Mouse (Mus musculus) layer of hippocampus, adult 9-11 months (tissue): ENCODE measurements around the gene 4930470P17Rik.
A peak's percentile ranks its signal among the peaks of the same experiment; 100 is the strongest.
"Not testable (repeated sequence)": the region's sequence is repeated elsewhere in the genome, so short reads cannot be mapped to it uniquely, and the experiment has no call there.

Experiments used
- DNase-seq: peaks from one replicate; pipeline ENCODE4 v3.0.0; 2022

Gene 4930470P17Rik

DNA sequence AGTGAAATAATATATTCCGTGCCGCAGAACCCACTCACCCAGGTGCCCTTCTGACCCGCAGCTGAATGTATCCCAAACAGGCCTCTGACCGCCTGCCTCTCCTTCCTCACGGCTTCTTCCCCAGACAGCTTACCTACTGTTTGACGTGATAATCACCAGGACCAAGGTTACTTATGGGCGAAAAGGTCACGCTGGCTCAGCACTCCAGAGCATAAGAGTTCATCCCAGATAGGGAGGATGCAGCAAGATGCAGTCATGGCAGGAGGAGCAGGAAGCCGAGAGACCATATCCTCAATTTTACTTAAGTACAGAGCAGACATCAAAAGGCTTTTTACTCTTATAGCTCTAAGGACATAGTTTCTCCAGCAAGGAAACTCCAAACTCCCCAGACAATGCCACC is at the start of gene 4930470P17Rik:
4930470P17Rik (minus strand) TSS at position 101 of the 400 bp plus-strand sequence.
- no peak for DNase-seq

DNA sequence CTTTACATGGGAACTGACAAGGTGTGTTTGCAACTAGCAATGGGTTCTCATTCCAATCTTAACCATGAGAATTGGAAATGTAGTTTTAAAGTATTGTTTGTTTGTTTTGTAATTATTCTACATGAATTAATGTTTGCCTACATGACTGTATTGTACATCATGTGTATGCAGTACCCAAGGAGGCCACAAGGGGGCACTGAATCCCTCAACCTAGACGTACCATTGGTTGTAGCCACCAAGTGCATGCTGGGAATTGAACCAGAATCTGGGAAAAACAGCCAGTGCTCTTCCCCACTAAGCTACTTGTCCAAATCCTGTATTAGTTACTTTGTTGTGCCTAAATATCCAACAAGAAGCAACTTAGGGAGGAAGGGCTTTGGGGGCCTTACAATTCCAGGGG is 49.7 kb upstream of the 4930470P17Rik start:
- no peak for DNase-seq

DNA sequence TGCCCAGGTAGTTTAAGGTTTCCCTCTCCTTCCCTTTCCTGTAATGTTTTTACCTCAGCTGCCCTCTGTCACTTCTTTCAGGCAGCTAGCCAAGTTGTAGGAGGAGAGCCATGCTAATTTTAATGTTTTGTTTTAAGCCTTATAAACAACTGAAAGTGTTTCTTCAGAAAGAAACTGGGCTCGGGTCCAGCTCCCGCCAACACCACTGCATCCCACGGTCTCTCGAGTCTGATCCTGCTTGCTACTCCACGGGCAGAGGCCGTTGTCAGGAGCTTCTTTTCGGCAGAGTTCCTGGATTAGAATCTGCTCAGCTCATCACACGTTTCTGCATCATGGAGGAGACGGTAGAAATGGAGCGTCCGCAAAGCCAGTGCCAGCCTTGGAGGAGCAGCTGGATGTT is 46.7 kb upstream of the 4930470P17Rik start:
- DNase-seq = peak; percentile 24

DNA sequence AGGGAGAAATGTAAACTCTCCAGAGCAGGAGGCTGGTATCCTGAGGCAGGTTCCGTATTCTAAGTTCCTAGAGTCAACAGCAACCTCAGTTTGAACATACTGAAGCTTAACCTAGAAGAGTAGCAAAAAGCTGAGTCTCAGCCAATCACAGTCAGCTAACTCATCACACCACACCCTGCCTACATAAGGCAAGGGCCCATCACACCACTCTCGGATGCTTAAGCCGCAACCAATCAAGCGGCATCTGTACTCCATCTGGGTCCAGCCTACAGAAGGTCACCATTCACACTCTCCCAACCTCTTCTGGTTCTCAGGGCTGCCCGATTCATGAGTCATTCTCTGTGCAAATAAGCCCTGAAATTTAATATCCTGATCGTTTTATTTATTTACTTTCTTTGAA is 44.4 kb upstream of the 4930470P17Rik start:
- peak; percentile 29 for DNase-seq

DNA sequence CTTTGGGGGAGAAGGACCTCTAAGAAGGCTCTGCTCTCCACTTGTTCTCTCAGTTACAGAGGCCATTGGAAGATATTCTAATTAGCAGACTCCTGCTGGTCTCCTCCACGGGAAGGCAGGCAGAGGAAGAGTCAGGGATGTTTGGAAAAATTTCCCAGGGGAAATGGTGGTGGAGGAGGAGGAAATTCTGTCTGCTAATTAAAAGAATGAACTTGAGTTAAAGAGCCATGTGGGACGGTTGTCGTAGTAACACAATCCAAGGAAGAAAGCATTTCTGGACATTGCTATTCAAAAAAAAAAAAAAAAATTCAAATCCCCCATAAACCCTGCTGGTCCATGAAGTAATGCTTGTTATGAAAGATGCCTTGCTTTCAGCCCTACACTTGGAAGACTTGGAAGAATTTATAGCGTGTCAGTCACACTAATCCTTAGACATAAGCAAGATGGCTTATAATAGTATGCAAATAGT is 40.6 kb upstream of the 4930470P17Rik start:
- no peak for DNase-seq

DNA sequence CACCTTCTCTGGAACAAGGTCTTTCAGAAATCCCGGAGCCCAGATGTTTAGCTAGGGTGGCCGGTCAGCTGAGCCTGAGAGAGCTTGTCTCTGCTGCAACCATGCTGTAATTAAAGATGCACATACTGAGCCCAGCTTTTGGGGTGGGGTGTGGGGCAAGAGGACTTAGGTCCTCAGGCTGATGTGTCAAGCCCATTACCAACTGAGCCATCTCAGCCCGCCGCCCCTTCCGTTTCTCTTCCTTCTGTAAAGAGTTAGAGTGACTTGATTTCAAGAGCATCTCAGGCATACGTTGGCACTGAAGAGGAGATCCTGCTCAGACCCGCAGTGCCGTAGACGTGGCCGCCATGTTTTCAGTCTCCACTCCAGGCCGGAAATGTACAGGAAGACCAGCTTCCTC is 38.5 kb upstream of the 4930470P17Rik start:
- no peak for DNase-seq

DNA sequence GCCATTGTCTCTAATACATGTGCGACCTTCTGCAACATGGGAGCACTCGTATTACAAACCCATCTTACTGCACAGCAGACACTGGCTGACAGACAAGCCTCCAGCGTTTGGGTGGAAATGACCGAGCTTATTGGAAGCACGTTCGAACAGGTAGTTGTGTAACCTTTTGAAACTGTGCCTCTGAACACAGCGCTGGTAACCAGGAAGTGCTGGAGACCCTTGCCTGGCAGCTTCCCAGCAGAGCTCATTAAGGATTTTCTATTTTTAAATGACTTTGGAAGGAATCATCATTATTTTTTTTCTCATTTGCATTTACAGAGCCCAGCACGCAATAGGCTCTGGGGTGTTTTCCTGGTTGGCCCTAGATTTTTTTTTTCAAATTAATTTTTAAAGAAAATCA is 36.9 kb upstream of the 4930470P17Rik start:
- DNase-seq = no peak

DNA sequence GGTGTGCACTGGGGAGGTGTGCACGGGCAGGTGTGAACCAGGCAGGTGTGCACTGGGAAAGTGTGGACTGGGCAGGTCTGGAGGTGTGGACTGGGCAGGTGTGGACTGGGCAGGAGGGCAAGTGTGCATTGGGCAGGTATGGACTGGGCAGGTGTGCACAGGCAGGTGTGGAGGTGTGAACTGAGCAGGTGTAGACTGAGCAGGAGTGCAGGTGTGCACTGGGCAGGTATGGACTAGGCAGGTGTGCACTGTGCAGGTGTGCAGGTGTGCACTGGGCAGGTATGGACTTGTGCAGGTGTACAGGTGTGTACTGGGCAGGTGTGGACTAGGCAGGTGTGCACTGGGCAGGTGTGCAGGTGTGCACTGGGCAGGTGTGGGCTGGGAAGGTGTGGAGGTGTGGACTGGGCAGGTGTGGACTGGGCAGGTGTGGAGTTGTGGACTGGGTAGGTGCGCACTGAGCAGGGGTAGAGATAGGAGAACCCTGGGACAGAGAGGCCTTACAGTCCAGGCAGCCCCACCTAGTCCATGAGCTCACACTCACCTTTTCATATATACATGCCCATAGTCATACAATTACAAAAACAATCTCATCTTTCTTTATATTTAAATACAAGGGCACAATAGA is 31.3 kb upstream of the 4930470P17Rik start:
- DNase-seq = no peak

DNA sequence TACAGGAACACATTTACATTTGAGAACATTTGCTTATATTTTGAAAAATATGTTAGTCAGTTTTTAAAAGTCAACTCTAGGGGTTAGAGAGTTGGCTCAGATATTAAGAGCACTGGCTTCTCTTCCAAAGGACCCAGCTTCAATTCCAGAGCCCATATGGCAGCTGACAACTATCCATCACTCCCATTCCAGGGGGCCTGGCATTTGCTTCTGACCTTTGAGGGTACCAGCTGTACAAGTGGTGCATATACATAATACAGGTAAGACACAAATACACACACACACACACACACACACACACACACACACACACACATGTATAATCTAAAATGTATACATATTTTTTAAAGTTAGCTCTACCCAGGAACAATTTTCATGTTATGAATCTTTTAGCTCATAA is 30.6 kb upstream of the 4930470P17Rik start:
- DNase-seq = no peak

DNA sequence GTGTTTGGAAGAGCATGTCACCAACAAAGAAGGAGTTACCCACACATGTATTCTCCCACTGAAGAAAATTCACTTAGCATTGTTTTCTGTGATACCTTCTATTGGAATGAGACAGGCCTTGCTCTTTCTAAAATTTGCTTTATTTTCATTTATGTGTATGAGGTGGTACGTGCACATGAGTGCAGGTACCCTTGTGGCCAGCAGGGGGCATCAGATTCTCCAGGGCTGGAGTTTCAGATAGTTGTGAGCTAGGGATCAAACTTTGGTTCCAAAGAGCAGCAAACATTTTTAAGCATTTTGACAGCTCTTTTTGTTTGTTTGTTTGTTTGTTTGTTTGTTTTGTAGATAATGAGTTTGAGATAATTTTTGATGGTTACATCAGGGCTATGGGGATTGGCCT is 29.6 kb upstream of the 4930470P17Rik start:
- DNase-seq = no peak

DNA sequence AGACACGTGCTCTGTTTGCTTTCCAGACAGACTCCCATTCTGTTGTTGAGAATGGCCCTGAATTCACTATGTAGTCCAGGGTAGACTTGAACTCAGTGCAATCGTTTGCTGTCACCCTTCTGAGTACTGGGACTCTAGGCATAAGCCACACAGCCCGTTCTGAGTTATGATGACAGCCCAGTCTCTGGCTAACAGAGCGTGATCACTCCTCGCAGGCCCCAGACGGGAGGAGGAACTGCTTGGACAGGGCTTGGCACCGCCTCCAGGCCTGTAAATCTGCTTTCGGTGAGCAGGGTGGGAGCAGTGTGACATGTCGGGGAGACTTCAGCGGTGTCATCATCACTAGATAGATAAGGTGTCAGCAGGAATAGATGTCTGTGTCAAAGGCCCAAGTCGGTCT is 28.7 kb upstream of the 4930470P17Rik start:
- DNase-seq = no peak

DNA sequence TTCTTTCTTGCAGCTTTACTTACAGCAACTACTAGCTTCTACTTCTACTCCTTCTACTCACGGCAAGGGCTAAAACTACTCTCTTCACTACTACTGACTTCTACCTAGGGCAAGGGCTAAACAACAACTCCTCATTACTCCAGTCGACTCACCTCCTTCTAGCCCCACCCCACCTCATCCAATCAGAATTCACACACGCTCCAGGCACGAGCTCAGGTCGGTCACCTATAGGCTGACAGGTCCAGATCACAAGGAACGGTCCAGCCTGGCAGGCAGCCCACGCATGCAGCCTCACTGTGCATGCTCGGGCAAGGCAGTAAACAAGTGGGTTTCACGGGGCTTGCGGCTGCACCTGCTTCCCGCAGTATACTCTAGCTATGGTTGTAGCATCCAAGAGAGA is 26.2 kb upstream of the 4930470P17Rik start:
- not testable (repeated sequence) for DNase-seq

DNA sequence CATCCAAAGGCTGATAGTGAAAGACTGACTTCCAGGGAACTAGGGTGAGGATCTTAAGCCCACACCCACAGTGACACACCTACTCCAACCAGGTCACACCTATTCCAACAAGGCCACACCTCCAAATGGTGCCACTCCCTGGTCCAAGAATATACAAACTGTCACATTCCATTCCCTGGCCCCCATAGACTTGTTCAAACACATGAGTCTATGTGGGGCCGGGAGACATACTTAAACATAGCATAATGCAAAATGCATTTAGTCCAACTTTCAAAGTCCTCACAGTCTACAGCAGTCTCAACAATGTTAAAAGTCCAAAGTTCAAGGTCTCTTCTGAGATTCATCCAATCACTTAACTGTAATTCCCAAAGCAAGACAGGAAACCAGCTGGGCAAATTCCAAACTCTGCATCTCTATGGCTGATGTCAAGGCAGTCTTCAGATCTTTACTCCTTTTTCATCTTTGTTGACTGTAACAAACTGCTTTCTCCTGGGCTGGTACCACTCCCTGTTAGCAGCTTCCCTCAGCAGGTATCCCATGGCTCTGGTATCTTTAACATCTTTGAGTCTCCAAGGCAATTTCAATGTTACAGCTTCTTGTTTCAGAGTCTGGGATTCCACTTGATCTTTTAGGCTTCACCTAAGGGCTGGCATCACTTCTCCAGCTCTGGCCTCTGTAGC is 22.5 kb upstream of the 4930470P17Rik start:
- not testable (repeated sequence) for DNase-seq

DNA sequence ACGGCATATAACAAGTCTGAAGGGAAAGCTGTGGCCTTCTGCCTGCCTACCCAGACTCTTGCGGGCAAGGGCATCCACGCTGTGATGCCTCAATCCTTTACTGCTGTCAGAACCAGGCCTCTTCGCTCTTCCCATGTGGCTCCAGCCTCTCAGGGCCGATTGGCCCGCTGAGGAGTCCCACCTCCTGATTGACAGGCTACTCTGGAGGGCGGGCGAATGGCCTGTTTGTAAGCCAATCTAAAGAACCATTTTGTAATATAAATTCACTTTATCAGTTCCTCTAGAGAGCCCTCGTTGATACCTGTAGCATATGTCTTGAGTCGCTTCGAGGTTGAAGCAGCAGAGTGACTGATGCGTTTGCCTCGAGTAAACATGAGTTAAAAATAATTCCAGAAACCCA is 21.2 kb upstream of the 4930470P17Rik start:
- DNase-seq = no peak

DNA sequence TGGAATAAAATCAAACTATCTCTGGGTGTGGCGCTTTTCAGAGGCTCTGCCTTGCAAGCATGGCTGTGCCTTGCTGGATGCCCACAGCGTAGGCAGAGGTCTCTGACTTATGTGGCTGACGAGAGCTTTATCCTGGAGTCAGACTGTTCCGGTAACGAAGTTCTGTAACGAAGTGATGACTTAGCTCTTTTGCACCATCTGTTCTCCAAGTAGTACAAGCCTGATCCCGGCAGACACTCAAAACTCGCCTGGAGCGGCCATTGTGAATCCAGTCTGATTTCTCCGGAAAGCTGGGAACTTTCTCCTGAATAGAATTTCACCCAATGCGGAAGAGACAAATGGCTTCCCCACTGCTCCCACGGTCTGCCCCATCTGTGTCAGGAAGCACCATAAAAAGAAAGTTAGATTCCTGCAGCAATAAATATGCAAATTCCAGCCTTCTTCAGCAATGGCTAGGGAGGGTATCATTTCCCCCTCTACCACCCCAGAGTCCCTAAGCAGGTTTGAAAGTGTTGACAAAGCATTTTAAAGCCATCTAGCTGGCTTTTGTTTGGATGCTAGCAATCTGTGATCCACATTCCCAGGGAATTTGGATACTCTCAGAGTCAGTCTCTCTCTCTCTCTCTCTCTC is 17.2 kb upstream of the 4930470P17Rik start:
- DNase-seq = peak; percentile 26

DNA sequence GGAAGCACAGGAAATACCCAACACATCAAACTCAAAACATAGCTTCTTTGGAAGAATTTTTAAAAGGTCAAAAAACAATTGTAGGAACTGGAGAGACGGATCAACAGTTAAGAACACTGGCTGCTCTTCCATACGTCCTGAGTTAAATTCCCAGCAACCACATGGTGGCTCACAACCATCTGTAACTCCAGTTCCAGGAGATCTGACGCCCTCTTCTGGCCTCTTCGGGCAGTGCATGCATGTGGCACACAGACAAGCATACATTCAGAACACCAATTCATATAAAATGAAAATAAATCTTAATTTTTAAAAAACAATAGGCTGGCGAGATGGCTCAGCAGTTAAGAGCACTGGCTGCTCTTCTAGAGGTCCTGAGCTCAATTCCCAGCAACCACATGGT is 10.0 kb upstream of the 4930470P17Rik start:
- DNase-seq = not testable (repeated sequence)

DNA sequence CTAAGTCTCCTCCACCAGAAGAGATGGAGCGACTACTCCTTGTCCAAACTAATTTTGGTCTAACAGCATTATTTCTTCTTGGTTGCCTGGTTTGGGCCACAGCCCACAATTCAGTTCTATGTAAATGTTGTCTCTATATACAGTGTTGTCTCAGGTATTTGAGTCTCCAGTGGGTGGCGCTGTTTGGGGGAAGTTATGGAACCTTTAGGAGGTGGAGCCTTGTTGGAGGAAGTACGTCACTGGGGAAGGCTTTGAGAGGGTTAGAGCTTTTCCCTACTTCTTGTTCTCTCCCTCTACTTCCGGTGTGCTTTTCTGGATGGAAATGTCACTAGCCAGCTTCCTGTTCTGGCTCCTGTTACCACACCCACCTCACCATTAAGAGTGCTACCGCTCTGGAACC is 646 bp downstream of the 4930470P17Rik start:
- no peak for DNase-seq

DNA sequence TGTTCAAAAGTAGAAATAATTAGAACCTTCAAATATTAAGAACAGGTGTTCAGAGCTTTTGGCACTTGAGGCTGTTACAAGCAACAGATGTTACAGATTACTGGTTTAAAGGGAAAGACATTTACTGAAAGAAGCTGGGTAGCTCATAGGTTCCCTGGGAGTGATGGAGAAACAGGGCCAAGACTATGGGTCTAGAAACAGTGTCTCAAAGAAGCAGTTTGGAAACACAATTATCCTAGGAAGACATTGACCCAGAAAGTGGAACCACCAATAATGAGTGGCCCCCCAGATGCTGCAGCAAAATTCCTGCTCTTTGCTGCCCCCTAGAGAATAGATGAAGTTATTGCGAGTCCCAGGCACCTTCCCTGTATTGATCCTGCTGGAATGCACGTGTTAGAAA is 4.2 kb downstream of the 4930470P17Rik start:
- no peak for DNase-seq

DNA sequence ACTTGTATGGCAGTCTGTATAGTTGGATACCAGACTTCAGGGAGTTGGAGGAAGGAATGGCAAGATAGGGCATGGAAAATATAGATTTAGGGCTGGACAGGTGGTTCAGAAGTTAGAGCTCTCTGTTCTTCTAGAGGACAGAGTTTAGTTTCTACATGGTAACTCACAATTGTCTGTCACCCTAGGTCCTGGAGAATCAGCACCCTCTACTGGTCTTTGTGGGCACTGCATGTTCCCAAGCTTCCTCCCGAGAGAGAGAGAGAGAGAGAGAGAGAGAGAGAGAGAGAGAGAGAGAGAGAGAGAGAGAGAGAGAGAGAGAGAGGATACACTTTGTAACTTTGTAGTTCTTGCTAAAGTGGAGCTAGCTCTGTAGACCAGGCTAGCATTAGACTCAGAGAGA is 5.1 kb downstream of the 4930470P17Rik start:
- peak; percentile 38 for DNase-seq

DNA sequence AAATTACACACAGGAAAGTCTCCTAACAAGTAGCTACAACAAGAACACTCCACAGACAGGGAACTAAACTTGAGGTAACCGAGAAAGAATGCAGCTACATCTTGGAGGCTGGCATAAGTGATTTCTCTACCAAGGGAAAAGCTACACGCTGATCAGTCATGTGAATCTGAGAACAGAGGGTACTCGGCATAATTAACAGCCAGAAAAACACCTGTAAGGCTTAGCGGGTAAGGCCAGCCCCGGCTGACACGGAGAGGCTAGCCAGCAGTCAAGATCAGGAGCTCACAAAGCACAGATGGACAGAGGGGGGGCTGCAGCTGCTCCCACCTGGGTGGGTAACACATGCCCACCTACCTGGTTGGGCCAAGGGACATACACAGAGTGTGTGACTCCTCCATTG is 9.7 kb downstream of the 4930470P17Rik start:
- DNase-seq = no peak

DNA sequence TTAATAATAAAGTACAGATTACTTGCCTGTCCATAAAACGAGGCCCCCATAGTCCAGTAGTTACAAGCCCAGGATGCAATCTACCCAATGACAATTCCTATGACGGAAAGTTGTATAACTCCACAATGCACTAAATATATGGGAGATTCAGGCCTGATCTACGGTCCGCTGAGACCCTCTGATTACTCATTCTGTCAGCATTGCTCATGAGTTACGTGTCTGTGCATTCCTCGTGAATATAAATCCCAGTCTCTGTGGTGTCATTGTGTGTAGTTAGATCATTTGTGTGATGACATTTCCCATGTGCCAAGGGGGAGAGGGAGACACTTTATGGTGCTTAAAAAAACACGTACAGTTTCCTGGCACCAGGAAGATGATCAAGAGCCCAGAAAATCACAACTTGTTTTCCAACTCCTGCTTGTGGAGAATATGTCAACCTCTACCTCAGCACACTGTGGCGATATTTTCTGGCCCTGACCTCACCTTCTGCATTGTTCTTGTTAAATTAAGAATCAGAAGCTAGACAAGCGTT is 13.4 kb downstream of the 4930470P17Rik start:
- no peak for DNase-seq

DNA sequence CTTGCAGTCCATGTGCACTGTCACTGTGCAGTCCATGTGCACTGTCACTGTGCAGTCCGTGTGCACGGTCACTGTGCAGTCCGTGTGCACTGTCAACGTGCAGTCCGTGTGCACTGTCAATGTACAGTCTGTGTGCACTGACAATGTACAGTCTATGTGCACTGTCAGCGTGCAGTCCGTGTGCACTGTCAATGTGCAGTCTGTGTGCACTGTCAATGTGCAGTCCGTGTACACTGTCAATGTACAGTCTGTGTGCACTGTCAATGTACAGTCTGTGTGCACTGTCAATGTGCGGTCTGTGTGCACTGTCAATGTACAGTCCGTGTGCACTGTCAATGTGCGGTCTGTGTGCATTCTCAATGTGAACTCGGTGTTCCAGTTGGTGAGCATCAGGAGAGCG is 17.1 kb downstream of the 4930470P17Rik start:
- no peak for DNase-seq

DNA sequence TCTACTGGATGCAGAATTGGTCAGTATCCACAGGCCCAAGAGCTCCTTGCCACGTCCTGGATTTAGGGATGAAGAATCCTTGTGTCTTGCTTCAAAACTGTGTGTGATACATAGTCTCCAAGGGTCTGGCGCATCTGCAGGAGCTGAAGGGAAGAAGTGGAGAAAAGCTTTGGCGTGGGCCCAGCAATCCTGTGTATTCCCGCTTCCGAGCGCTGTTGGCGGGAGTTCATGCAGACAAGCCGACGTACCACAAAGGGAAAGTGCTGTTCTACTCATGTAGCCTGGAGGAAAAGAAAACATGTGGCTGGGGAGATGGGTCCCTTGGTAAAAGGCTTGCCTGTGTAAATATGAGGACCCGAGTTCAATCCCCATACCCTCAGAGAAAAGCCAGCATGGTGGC is 22.3 kb downstream of the 4930470P17Rik start:
- DNase-seq = no peak

DNA sequence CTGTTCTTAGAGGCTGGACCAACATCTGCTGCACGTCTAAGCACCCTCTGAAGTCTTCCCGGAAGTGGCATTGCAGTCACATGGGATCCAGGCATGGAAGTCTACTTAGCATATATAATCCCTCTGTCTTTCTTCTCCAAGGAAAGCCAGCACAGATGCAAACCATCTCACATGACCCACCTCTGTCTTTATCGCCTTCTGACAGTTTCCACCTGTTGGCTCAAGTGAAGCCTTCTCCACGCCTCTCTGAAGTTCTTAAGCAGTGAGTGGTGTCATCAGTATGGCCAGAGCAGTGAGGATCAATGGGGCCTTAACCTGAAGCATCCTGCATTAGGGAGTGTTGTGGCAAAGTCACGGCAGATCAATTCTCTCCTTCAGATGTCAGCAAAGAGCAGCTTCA is 23.2 kb downstream of the 4930470P17Rik start:
- no peak for DNase-seq
